Mouse (Mus musculus): ENCODE data around the gene Slc12a9.

Slc12a9 gene

GRCm38 (mm10) chr5:137346983-137347382, 13.6 kb upstream of the Slc12a9 start:
- no peak for DNase-seq (ENCODE audit: low read depth, low spot score)

GRCm38 (mm10) chr5:137346388-137346787, 13.0 kb upstream of the Slc12a9 start:
- DNase-seq (ENCODE audit: low read depth, low spot score), result no peak

- no peak for DNase-seq (ENCODE audit: low read depth, low spot score)
These were observed 12.4 kb upstream of the Slc12a9 start for GRCm38 (mm10) chr5:137345821-137346220.

GRCm38 (mm10) chr5:137343869-137344268, 10.5 kb upstream of the Slc12a9 start:
- no peak for DNase-seq (ENCODE audit: low read depth, low spot score)

- DNase-seq (ENCODE audit: low read depth, low spot score), result no peak
These were observed 10.0 kb upstream of the Slc12a9 start for GRCm38 (mm10) chr5:137343412-137343811.

GRCm38 (mm10) chr5:137342407-137343012, 9.1 kb upstream of the Slc12a9 start:
- no peak for DNase-seq (ENCODE audit: low read depth, low spot score)

GRCm38 (mm10) chr5:137340222-137340621, 6.8 kb upstream of the Slc12a9 start:
- DNase-seq (ENCODE audit: low read depth, low spot score), result no peak

GRCm38 (mm10) chr5:137339290-137339979, 6.0 kb upstream of the Slc12a9 start:
- no peak for DNase-seq (ENCODE audit: low read depth, low spot score)

- DNase-seq (ENCODE audit: low read depth, low spot score), result no peak
These were observed 5.4 kb upstream of the Slc12a9 start for GRCm38 (mm10) chr5:137338663-137339289.

GRCm38 (mm10) chr5:137338256-137338655, 4.9 kb upstream of the Slc12a9 start:
- DNase-seq (ENCODE audit: low read depth, low spot score), result peak; percentile 80

GRCm38 (mm10) chr5:137337190-137337589, 3.8 kb upstream of the Slc12a9 start:
- no peak for DNase-seq (ENCODE audit: low read depth, low spot score)

GRCm38 (mm10) chr5:137335066-137335465, 1.7 kb upstream of the Slc12a9 start:
- DNase-seq (ENCODE audit: low read depth, low spot score), result no peak

GRCm38 (mm10) chr5:137334317-137334716, 920 bp upstream of the Slc12a9 start:
- DNase-seq (ENCODE audit: low read depth, low spot score), result no peak

- DNase-seq (ENCODE audit: low read depth, low spot score), result no peak
These were observed 413 bp downstream of the Slc12a9 start for GRCm38 (mm10) chr5:137332857-137333511.

GRCm38 (mm10) chr5:137330910-137331309, 2.5 kb downstream of the Slc12a9 start:
- DNase-seq (ENCODE audit: low read depth, low spot score), result no peak

- no peak for DNase-seq (ENCODE audit: low read depth, low spot score)
These were observed 12.4 kb downstream of the Slc12a9 start for GRCm38 (mm10) chr5:137320996-137321395.

- DNase-seq (ENCODE audit: low read depth, low spot score), result no peak
These were observed 14.8 kb downstream of the Slc12a9 start for GRCm38 (mm10) chr5:137318570-137318969.

- DNase-seq (ENCODE audit: low read depth, low spot score), result no peak
These were observed 16.0 kb downstream of the Slc12a9 start for GRCm38 (mm10) chr5:137317361-137317760.

- DNase-seq (ENCODE audit: low read depth, low spot score), result no peak
These were observed 18.1 kb downstream of the Slc12a9 start for GRCm38 (mm10) chr5:137315084-137315903.

GRCm38 (mm10) chr5:137314193-137315083, 19.0 kb downstream of the Slc12a9 start, which contains the start of gene Trip6:
Gene Trip6, minus strand, starts transcription at chr5:137314404.
- DNase-seq (ENCODE audit: low read depth, low spot score), result peak; percentile 93

All from forelimb bud, embryonic 11.5 days (tissue).